Mouse (Mus musculus) stomach, embryonic 15.5 days (tissue): Measurements from ENCODE around the gene Pcdh7. TPM values are rescaled to one million over a fixed set of nuclear protein-coding genes. Genes with fewer than 3 reads are reported as not detected.

Experiments
- ATAC-seq: fragments of 200-750 bp; cut with Nextera tagmentation; 2 replicates; pipeline ENCODE4 v1.8.0; 2017; ENCODE audit warnings: low read depth, moderate number of reproducible peaks, moderate TSS enrichment; ENCODE audit not compliant: insufficient read depth, low FRiP score
- H3K27ac ChIP-seq: fragments of 300-500 bp; sonication (generic); 2 replicates; pipeline ENCODE4 v1.5.1; 2015; ENCODE audit warnings: mild to moderate bottlenecking, inconsistent platforms
- H3K27me3 ChIP-seq: fragments of 300-500 bp; sonication (generic); replicated peaks from 2 replicates; pipeline ENCODE4 v1.6.1; 2015; ENCODE audit warnings: inconsistent platforms
- H3K36me3 ChIP-seq: fragments of 300-500 bp; sonication (generic); 2 replicates; pipeline ENCODE4 v1.6.1; 2015; ENCODE audit warnings: inconsistent platforms
- H3K4me1 ChIP-seq: fragments of 300-500 bp; sonication (generic); 2 replicates; pipeline ENCODE4 v1.6.1; 2015; ENCODE audit warnings: inconsistent platforms
- H3K4me2 ChIP-seq: fragments of 300-500 bp; sonication (generic); 2 replicates; pipeline ENCODE4 v1.6.1; 2015; ENCODE audit warnings: mild to moderate bottlenecking, inconsistent platforms
- H3K4me3 ChIP-seq: fragments of 300-500 bp; sonication (generic); replicated peaks from 2 replicates; pipeline ENCODE4 v1.5.1; 2015; ENCODE audit warnings: inconsistent platforms
- H3K9ac ChIP-seq: fragments of 300-500 bp; sonication (generic); 2 replicates; pipeline ENCODE4 v1.6.1; 2015; ENCODE audit warnings: inconsistent platforms
- H3K9me3 ChIP-seq: fragments of 300-500 bp; sonication (generic); 2 replicates; pipeline ENCODE4 v1.6.1; 2016; ENCODE audit warnings: inconsistent platforms
- WGBS: fragments of 180-500 bp; shearing (Covaris S2); methylation state at CpG from one replicate; pipeline ENCODE4 v1.1.7; 2015; 5-methylcytosine and 5-hydroxymethylcytosine counted together
- polyA plus RNA-seq: library from polyadenylated mRNA; unstranded; fragments of >200 nt; fragmentation: Nextera tagmentation; extraction: Ambion mirVana; gene quantifications from 2 replicates; pipeline ENCODE4 v1.2.1, GENCODE M21; 2015

Gene Pcdh7
- polyA plus RNA-seq, 1 experiment from 2014 or later: 10.0 TPM

DNA sequence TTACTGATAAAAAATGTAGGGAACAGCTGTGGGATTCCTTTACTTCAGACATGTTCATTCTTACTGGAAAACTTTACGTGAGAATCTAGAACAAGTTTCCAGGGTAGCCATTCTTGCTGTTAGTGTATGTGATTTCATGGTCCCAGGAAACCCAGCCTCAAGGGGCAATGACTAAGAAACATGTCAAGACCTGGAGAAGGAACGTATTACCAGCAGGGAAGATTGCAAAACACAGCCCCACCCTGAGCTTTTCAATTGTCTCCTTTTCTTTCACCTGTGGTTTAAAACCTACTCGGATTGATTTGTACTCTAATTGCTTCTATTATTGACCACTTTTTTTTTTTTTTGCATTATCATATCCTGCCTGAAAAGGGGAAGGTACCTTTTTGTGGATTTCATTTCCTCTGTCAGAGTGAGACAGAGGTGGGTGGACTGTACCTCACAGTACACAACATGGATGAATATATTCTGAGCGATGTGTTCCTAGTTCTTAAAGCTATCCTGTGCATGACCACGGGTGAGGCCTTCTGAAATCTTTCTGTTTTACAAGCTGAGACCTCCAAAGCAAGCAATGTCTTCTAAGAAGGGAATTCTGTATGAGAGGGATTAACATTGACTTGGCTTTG, 98.3 kb downstream of the Pcdh7 start:
- Histone ChIP-seq H3K4me3 (no peak overlapping the region), H3K27ac (no peak overlapping the region), H3K9me3 (no peaks in the 10 kb centered on the region), H3K27me3 (no peaks in the 10 kb centered on the region), H3K4me1 (no peaks in the 10 kb centered on the region), H3K36me3 (no peaks in the 10 kb centered on the region), H3K4me2 (no peak overlapping the region), H3K9ac (no peak overlapping the region)
- no peak for ATAC-seq
- WGBS: 72% methylated on average over 5 of the region's 5 CpGs

DNA sequence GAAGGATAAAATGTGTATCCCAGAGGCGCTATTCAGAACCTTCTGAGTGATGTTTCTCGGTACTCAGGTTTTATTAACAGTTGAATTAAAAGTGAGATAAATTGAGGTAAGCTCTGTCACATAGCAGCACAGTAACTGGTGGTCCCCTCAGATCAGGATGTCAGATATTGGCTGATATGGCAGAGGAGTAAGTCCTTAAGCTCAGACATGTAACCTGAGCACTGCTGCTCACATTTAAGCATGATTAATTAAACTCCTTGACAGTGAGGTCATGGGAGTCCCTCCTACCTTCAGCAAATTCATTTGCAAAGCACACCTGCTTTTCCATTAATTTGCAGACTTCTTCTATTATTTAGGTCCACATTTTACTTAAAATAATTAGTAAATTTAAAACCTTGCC, 102.0 kb downstream of the Pcdh7 start:
- no peaks in the 10 kb centered on the region for H3K36me3 ChIP-seq
- H3K4me1 ChIP-seq: no peaks in the 10 kb centered on the region
- no peak overlapping the region for H3K27ac ChIP-seq
- no peak for ATAC-seq
- no peak overlapping the region for H3K4me2 ChIP-seq
- no peak overlapping the region for H3K4me3 ChIP-seq
- H3K27me3 ChIP-seq: no peaks in the 10 kb centered on the region
- no peak overlapping the region for H3K9ac ChIP-seq
- 62% methylated on average over 2 of the region's 2 CpGs for WGBS
- no peaks in the 10 kb centered on the region for H3K9me3 ChIP-seq

DNA sequence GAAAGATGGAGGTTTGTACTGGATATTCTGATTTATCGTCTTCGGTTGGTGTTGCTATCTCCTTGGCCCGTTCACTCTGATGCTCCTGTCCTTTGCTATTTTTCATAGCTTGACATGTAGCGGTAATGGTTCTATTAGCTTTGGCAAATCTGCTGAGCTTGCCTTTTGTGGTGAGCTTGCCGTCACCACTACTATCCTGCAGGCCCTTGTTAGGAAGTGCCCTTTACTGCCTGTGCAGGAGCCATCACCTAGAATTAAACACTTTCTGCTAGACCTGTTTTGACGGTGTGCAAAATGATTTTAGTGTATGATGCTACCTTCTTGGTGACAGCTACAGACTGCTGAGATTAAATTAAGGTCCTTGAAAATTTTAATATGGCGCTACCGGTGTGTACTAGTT, 103.3 kb downstream of the Pcdh7 start:
- no peak overlapping the region for H3K4me2 ChIP-seq
- no peaks in the 10 kb centered on the region for H3K27me3 ChIP-seq
- no peaks in the 10 kb centered on the region for H3K36me3 ChIP-seq
- no peak overlapping the region for H3K27ac ChIP-seq
- H3K4me1 ChIP-seq: no peaks in the 10 kb centered on the region
- H3K4me3 ChIP-seq: no peak overlapping the region
- H3K9me3 ChIP-seq: no peaks in the 10 kb centered on the region
- 72% methylated on average over 8 of the region's 8 CpGs for WGBS
- no peak overlapping the region for H3K9ac ChIP-seq
- ATAC-seq: no peak

DNA sequence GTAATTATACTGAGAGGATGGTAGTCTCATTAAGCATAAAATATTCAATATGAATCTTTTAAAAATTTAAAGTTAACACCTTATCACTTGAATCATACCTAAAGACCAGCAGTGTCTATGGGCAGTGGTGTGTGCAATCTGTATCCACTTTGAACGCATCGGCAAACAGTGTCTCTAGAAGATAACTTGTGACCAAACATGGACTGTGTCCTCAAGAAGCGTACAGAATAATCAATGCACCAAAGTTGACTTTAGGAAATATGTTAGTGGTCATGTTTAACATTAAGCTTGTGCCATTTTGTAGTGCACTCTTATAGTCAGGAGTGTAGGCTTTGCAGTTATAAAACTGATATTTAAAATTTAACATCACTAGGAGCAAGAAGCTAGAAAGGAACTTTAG, 110.7 kb downstream of the Pcdh7 start:
- no peaks in the 10 kb centered on the region for H3K9me3 ChIP-seq
- H3K27ac ChIP-seq: no peak overlapping the region
- H3K9ac ChIP-seq: no peak overlapping the region
- H3K27me3 ChIP-seq: no peaks in the 10 kb centered on the region
- H3K4me2 ChIP-seq: no peak overlapping the region
- no peaks in the 10 kb centered on the region for H3K4me1 ChIP-seq
- H3K4me3 ChIP-seq: no peak overlapping the region
- H3K36me3 ChIP-seq: no peaks in the 10 kb centered on the region
- ATAC-seq: no peak
- WGBS: 87% methylated on average over 3 of the region's 3 CpGs

DNA sequence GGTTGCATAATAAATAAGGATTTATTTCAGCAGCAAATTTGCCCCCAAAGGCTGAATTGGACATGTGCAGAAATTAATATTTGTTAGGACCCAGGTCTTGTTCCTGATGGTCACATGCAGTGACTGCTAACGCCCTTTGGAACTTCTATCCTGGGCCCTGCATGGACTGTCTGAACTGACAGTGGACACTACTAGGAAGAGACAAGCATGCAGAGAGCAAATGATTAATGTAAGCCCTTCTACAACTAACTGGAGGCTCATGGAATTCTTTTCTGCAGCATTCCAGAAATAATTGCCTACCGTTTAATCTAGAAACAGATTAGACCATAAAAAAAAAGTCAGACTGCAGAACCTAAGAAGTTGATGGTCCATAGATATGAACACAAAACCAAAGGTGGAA, 119.4 kb downstream of the Pcdh7 start:
- Histone ChIP-seq H3K27ac (no peak overlapping the region), H3K36me3 (no peaks in the 10 kb centered on the region), H3K9ac (no peak overlapping the region), H3K9me3 (no peaks in the 10 kb centered on the region), H3K4me1 (no peaks in the 10 kb centered on the region), H3K4me2 (no peak overlapping the region), H3K4me3 (no peak overlapping the region), H3K27me3 (no peaks in the 10 kb centered on the region)
- 30% methylated on average over 2 of the region's 2 CpGs for WGBS
- ATAC-seq: no peak

DNA sequence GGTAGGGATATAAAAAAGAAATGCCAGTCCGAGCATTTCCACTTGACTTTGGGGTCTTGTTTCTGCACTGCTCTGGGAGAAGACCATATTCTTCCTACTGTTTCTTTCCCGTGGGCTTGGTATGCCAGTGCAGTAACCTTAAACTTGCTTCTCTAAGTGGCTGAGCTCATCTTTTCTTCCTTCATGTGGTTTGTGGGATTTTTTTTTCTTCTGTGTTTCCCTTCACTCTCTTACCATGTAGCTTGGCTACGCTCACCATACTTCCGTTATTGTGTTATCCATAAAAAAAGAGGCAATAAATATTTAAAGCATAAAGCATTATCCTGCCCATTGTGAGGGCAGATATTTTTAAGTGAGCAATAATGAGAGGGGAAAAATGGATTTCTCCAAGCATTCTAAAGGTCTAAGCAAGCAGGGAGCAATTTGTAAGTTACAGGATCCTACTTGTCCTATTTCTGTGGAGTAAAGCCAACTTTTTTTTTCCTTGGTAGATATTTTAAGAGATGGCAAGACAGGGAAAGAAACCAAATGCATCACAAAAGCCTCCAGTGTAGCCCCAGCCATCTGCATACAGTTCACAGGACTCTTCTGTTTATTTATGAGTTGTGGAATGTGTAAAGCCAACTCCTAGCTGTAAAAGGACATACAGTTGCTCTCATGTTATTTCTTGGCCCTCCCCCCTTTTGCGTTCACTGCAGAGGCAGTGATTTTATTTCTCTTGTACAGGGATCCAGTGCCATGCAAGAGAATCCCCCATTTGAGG, 123.8 kb downstream of the Pcdh7 start:
- H3K9ac ChIP-seq: no peak overlapping the region
- no peak overlapping the region for H3K27ac ChIP-seq
- H3K4me2 ChIP-seq: no peak overlapping the region
- H3K4me1 ChIP-seq: no peaks in the 10 kb centered on the region
- no peaks in the 10 kb centered on the region for H3K36me3 ChIP-seq
- H3K4me3 ChIP-seq: no peak overlapping the region
- ATAC-seq: no peak
- H3K27me3 ChIP-seq: no peaks in the 10 kb centered on the region
- WGBS: 51% methylated on average over 5 of the region's 5 CpGs
- H3K9me3 ChIP-seq: no peaks in the 10 kb centered on the region

DNA sequence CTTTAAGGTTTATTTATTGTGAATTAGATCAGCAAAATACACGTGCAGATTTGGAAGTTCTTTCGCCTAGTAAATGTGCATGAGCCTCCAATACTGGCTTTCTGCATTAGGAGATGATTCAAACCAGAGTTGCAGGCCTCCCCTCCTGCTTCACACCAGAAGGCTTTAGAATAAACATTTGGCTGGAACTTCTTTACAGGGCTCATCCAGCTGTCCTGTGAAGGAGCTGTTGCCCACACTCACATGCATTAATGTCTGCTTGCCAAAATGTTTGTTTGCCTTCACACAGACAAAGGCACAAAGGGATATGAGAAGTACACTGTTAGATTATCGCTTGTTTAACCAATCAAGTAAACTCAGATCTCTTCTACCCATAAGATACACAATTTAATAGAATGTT, 129.7 kb downstream of the Pcdh7 start:
- ATAC-seq: no peak
- no peak overlapping the region for H3K4me3 ChIP-seq

DNA sequence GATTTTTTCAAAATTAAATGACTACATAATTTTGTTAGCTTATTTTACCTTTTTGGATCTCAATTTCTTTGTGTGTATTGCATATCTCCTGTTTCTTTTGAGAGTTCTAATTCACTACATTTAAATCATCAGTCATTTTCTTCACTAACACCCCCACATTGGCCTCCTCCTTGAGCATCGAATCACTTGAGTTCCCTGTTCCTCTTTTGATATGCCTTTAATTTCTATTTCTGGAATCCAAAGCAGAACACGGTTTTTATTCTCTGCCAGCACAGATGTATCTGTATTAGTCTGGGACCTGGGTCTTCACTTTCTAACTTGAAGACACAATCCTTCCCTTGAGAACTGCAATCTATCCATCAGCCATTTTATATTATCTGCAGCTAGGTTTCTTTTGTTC, 132.3 kb downstream of the Pcdh7 start:
- no peak overlapping the region for H3K4me3 ChIP-seq
- no peaks in the 10 kb centered on the region for H3K36me3 ChIP-seq
- no peaks in the 10 kb centered on the region for H3K4me1 ChIP-seq
- H3K9ac ChIP-seq: no peak overlapping the region
- no peaks in the 10 kb centered on the region for H3K27me3 ChIP-seq
- H3K4me2 ChIP-seq: no peak overlapping the region
- no peak overlapping the region for H3K27ac ChIP-seq
- ATAC-seq: no peak
- WGBS: 74% methylated on average over 2 of the region's 2 CpGs
- no peaks in the 10 kb centered on the region for H3K9me3 ChIP-seq

More for the DNA sequence above, 129.7 kb downstream of the Pcdh7 start:
- Histone ChIP-seq H3K9ac (no peak overlapping the region), H3K36me3 (no peaks in the 10 kb centered on the region), H3K9me3 (no peaks in the 10 kb centered on the region), H3K27me3 (no peaks in the 10 kb centered on the region), H3K27ac (no peak overlapping the region), H3K4me2 (no peak overlapping the region), H3K4me1 (no peaks in the 10 kb centered on the region)
- 42% methylated on average over 3 of the region's 3 CpGs for WGBS

DNA sequence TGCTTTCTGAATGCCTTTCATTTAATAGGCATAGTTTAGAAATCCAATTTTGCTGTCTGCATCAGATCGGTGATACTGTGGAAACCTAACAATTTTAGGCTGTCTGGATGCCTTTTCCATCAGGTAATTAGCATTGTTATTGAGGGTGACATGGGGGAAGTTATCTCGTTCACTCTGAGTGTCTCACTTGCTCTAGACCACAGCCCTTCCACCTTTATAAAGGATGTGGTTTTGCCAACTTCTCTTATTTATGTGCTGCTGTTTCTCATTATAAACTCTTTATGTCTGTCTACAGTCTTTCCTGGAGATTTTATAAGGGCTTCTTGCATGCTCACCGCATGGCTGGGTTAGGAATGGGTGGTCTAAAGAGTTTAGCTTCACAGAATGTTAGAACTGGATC, 139.5 kb downstream of the Pcdh7 start:
- WGBS: 69% methylated on average over 3 of the region's 3 CpGs
- no peak for ATAC-seq
- no peaks in the 10 kb centered on the region for H3K36me3 ChIP-seq
- no peaks in the 10 kb centered on the region for H3K9me3 ChIP-seq
- H3K4me3 ChIP-seq: no peak overlapping the region
- H3K27ac ChIP-seq: no peak overlapping the region
- H3K4me1 ChIP-seq: no peaks in the 10 kb centered on the region
- no peak overlapping the region for H3K9ac ChIP-seq
- no peak overlapping the region for H3K4me2 ChIP-seq
- H3K27me3 ChIP-seq: no peaks in the 10 kb centered on the region

DNA sequence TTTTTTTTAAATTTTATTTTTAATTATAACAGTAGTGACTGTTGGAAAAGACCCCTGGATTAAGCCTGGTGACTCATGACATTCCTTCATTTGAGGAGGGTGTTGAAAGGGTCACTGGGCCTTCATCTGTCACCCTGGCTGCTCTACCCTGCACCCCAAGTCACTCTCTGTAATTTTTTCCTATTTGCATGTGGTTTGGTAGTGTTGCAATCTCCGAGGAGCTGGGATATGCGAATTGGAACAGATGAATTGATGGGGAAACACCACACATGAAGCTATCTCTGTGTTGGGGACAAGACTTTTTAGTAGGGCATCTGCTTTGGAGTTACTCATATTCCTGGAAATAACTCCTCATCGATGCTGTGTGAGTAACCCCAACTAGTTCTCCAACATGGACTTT, 146.5 kb downstream of the Pcdh7 start:
- no peak for ATAC-seq
- no peaks in the 10 kb centered on the region for H3K27me3 ChIP-seq
- no peak overlapping the region for H3K4me3 ChIP-seq
- WGBS: 94% methylated on average over 3 of the region's 3 CpGs
- H3K9me3 ChIP-seq: no peaks in the 10 kb centered on the region
- no peaks in the 10 kb centered on the region for H3K4me1 ChIP-seq
- no peak overlapping the region for H3K9ac ChIP-seq
- H3K4me2 ChIP-seq: no peak overlapping the region
- H3K27ac ChIP-seq: no peak overlapping the region
- no peaks in the 10 kb centered on the region for H3K36me3 ChIP-seq

DNA sequence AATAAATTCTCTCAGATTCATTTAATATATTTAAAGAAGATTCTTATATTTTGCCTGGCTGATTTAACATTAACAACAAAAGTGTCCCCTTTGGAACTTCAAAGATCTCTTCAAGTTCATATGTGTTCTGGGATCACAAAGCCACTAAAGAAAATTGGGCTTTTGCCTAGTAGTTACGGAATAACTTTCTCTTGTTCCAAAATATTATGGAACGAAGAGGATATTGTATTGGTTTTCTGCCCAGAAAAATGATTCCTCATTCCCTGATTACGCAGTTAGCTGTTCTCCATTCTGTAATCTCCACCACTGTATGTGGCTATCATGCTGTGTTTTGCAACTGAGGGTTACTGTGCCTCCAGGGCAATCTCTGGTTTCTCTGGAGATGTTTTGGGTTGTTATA, 147.5 kb downstream of the Pcdh7 start:
- 66% methylated on average over 3 of the region's 3 CpGs for whole genome bisulfite sequencing
- Histone ChIP-seq H3K9ac (no peak overlapping the region), H3K4me3 (no peak overlapping the region), H3K4me1 (no peaks in the 10 kb centered on the region), H3K36me3 (no peaks in the 10 kb centered on the region), H3K27me3 (no peaks in the 10 kb centered on the region), H3K9me3 (no peaks in the 10 kb centered on the region), H3K4me2 (no peak overlapping the region), H3K27ac (no peak overlapping the region)
- ATAC-seq: no peak

DNA sequence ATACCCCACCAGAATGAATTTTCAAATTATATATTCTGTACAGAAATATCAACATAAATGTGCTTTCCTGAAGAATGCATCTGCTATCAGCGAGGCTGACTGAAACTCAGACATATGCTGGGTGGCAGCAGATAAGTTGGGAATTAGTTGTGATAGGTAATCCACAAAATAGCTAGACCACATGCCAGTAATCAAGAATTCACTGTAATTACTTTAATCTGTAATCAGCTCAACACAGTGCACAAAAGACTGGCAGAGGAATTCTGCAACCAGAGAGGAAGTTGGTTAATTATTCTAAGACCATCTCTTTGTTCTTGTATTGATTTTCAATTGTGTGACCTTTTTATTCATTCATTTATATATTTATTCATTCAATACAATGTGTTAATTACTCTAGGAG, 148.3 kb downstream of the Pcdh7 start:
- no peak for ATAC-seq
- Histone ChIP-seq H3K4me3 (no peak overlapping the region), H3K4me2 (no peak overlapping the region), H3K4me1 (no peaks in the 10 kb centered on the region), H3K27me3 (no peaks in the 10 kb centered on the region), H3K36me3 (no peaks in the 10 kb centered on the region), H3K9ac (no peak overlapping the region), H3K27ac (no peak overlapping the region), H3K9me3 (no peaks in the 10 kb centered on the region)
- 73% methylated on average over 1 of the region's 1 CpGs for WGBS
